Mouse (Mus musculus): Measurements from ENCODE around the gene Tmcc1. TPM values are rescaled to one million over a fixed set of nuclear protein-coding genes. Genes with fewer than 3 reads are reported as not detected.

Tmcc1 gene
- polyA plus RNA-seq, 1 experiment, result not detected

- Histone ChIP-seq H3K27ac (ENCODE audit: insufficient read depth, low read depth, low read length) (no peak overlapping the region), H3K4me1 (ENCODE audit: control insufficient read depth, insufficient read depth, low read length) (no peaks in the 10 kb centered on the region), H3K4me3 (ENCODE audit: insufficient read depth, low read depth, low read length) (no peak overlapping the region)
- no peak for TF ChIP-seq POLR2A (IDR thresholded peaks at IDR 0.05; ENCODE audit: insufficient read depth, low read depth, low read length)
- TF ChIP-seq CTCF (IDR thresholded peaks at IDR 0.05; ENCODE audit: insufficient read depth, low read depth, low read length), result no peak
- 92% methylated on average over 1 of the region's 1 CpGs for WGBS
Observed at GRCm38 (mm10) chr6:116166383-116166782, 26.9 kb downstream of the Tmcc1 start.

GRCm38 (mm10) chr6:116154854-116155624 lies 38.2 kb downstream of the Tmcc1 start:
- 48% methylated on average over 3 of the region's 3 CpGs for WGBS
- peaks cover 4% of the 10 kb centered on the region; the same call in 1 of the 2 replicates for H3K4me1 ChIP-seq (ENCODE audit: control insufficient read depth, insufficient read depth, low read length)
- H3K27ac ChIP-seq (ENCODE audit: insufficient read depth, low read depth, low read length), result no peak overlapping the region
- H3K4me3 ChIP-seq (ENCODE audit: insufficient read depth, low read depth, low read length), result no peak overlapping the region
- TF ChIP-seq POLR2A (IDR thresholded peaks at IDR 0.05; ENCODE audit: insufficient read depth, low read depth, low read length), result no peak
- no peak for TF ChIP-seq CTCF (IDR thresholded peaks at IDR 0.05; ENCODE audit: insufficient read depth, low read depth, low read length)

GRCm38 (mm10) chr6:116147386-116147785 lies 45.9 kb downstream of the Tmcc1 start:
- no peaks in the 10 kb centered on the region for H3K4me1 ChIP-seq (ENCODE audit: control insufficient read depth, insufficient read depth, low read length)
- H3K4me3 ChIP-seq (ENCODE audit: insufficient read depth, low read depth, low read length), result no peak overlapping the region
- no peak for TF ChIP-seq POLR2A (IDR thresholded peaks at IDR 0.05; ENCODE audit: insufficient read depth, low read depth, low read length)
- no peak for TF ChIP-seq CTCF (IDR thresholded peaks at IDR 0.05; ENCODE audit: insufficient read depth, low read depth, low read length)
- no peak overlapping the region for H3K27ac ChIP-seq (ENCODE audit: insufficient read depth, low read depth, low read length)
- 38% methylated on average over 1 of the region's 1 CpGs for WGBS

GRCm38 (mm10) chr6:116141696-116142095 lies 51.6 kb downstream of the Tmcc1 start:
- WGBS, result 49% methylated on average over 2 of the region's 2 CpGs
- no peak overlapping the region for H3K27ac ChIP-seq (ENCODE audit: insufficient read depth, low read depth, low read length)
- H3K4me3 ChIP-seq (ENCODE audit: insufficient read depth, low read depth, low read length), result no peak overlapping the region
- TF ChIP-seq CTCF (IDR thresholded peaks at IDR 0.05; ENCODE audit: insufficient read depth, low read depth, low read length) (no peak), POLR2A (IDR thresholded peaks at IDR 0.05; ENCODE audit: insufficient read depth, low read depth, low read length) (no peak)
- H3K4me1 ChIP-seq (ENCODE audit: control insufficient read depth, insufficient read depth, low read length), result no peaks in the 10 kb centered on the region

GRCm38 (mm10) chr6:116140782-116141181 lies 52.5 kb downstream of the Tmcc1 start:
- no peak overlapping the region for H3K27ac ChIP-seq (ENCODE audit: insufficient read depth, low read depth, low read length)
- H3K4me1 ChIP-seq (ENCODE audit: control insufficient read depth, insufficient read depth, low read length), result no peaks in the 10 kb centered on the region
- TF ChIP-seq CTCF (IDR thresholded peaks at IDR 0.05; ENCODE audit: insufficient read depth, low read depth, low read length) (no peak), POLR2A (IDR thresholded peaks at IDR 0.05; ENCODE audit: insufficient read depth, low read depth, low read length) (no peak)
- H3K4me3 ChIP-seq (ENCODE audit: insufficient read depth, low read depth, low read length), result no peak overlapping the region

- no peak for TF ChIP-seq CTCF (IDR thresholded peaks at IDR 0.05; ENCODE audit: insufficient read depth, low read depth, low read length)
- TF ChIP-seq POLR2A (IDR thresholded peaks at IDR 0.05; ENCODE audit: insufficient read depth, low read depth, low read length), result no peak
- 86% methylated on average over 2 of the region's 2 CpGs for WGBS
- no peaks in the 10 kb centered on the region for H3K4me1 ChIP-seq (ENCODE audit: control insufficient read depth, insufficient read depth, low read length)
- no peak overlapping the region for H3K4me3 ChIP-seq (ENCODE audit: insufficient read depth, low read depth, low read length)
- no peak overlapping the region for H3K27ac ChIP-seq (ENCODE audit: insufficient read depth, low read depth, low read length)
Observed at GRCm38 (mm10) chr6:116139143-116139856, 54.0 kb downstream of the Tmcc1 start.

GRCm38 (mm10) chr6:116135971-116136632 lies 57.2 kb downstream of the Tmcc1 start:
- TF ChIP-seq POLR2A (IDR thresholded peaks at IDR 0.05; ENCODE audit: insufficient read depth, low read depth, low read length) (no peak), CTCF (IDR thresholded peaks at IDR 0.05; ENCODE audit: insufficient read depth, low read depth, low read length) (no peak)
- Histone ChIP-seq H3K4me3 (ENCODE audit: insufficient read depth, low read depth, low read length) (no peak overlapping the region), H3K27ac (ENCODE audit: insufficient read depth, low read depth, low read length) (no peak overlapping the region), H3K4me1 (ENCODE audit: control insufficient read depth, insufficient read depth, low read length) (0 out of 2 replicates have a peak, but pooled peaks cover 3% of the 10 kb centered on the region)
- WGBS, result 32% methylated on average over 7 of the region's 7 CpGs

- Histone ChIP-seq H3K27ac (ENCODE audit: insufficient read depth, low read depth, low read length) (no peak overlapping the region), H3K4me3 (ENCODE audit: insufficient read depth, low read depth, low read length) (no peak overlapping the region), H3K4me1 (ENCODE audit: control insufficient read depth, insufficient read depth, low read length) (0 out of 2 replicates have a peak, but pooled peaks cover 3% of the 10 kb centered on the region)
- 79% methylated on average over 8 of the region's 8 CpGs for WGBS
- TF ChIP-seq CTCF (IDR thresholded peaks at IDR 0.05; ENCODE audit: insufficient read depth, low read depth, low read length), result no peak
Observed at GRCm38 (mm10) chr6:116133756-116134155, 59.5 kb downstream of the Tmcc1 start.

GRCm38 (mm10) chr6:116131771-116132170 lies 61.5 kb downstream of the Tmcc1 start:
- no peak overlapping the region for H3K27ac ChIP-seq (ENCODE audit: insufficient read depth, low read depth, low read length)
- TF ChIP-seq CTCF (IDR thresholded peaks at IDR 0.05; ENCODE audit: insufficient read depth, low read depth, low read length) (no peak), POLR2A (IDR thresholded peaks at IDR 0.05; ENCODE audit: insufficient read depth, low read depth, low read length) (no peak)
- H3K4me3 ChIP-seq (ENCODE audit: insufficient read depth, low read depth, low read length), result no peak overlapping the region
- WGBS, result 92% methylated on average over 1 of the region's 1 CpGs
- 0 out of 2 replicates have a peak, but pooled peaks cover 3% of the 10 kb centered on the region for H3K4me1 ChIP-seq (ENCODE audit: control insufficient read depth, insufficient read depth, low read length)
